Mouse (Mus musculus): Measurements from ENCODE around the gene Chaf1a.

Gene Chaf1a

GRCm38 (mm10) chr17:56040030-56040856 lies at the start of gene Chaf1a:
Gene Chaf1a (plus strand): TSS chr17:56040439.
- DNase-seq (ENCODE audit: low read depth), result peak; percentile 98

- DNase-seq (ENCODE audit: low read depth), result no peak
These were observed 44.2 kb upstream of the Chaf1a start for GRCm38 (mm10) chr17:55996007-55996406.

- DNase-seq (ENCODE audit: low read depth), result no peak
These were observed 40.3 kb upstream of the Chaf1a start for GRCm38 (mm10) chr17:55999794-56000499.

- no peak for DNase-seq (ENCODE audit: low read depth)
These were observed 37.2 kb upstream of the Chaf1a start for GRCm38 (mm10) chr17:56003000-56003399.

- DNase-seq (ENCODE audit: low read depth), result peak; percentile 51
These were observed 34.7 kb upstream of the Chaf1a start, which contains the start of the genes Stap2 and Mpnd for GRCm38 (mm10) chr17:56005415-56006061. Gene Stap2 (minus strand): TSS chr17:56005584. Gene Mpnd (plus strand): TSS chr17:56005711.

GRCm38 (mm10) chr17:56006956-56007355 lies 33.3 kb upstream of the Chaf1a start:
- no peak for DNase-seq (ENCODE audit: low read depth)

- DNase-seq (ENCODE audit: low read depth), result no peak
These were observed 32.5 kb upstream of the Chaf1a start for GRCm38 (mm10) chr17:56007444-56008355.

- peak; percentile 94 for DNase-seq (ENCODE audit: low read depth)
These were observed 31.7 kb upstream of the Chaf1a start for GRCm38 (mm10) chr17:56008356-56009087.

- DNase-seq (ENCODE audit: low read depth), result peak; percentile 83
These were observed 30.9 kb upstream of the Chaf1a start for GRCm38 (mm10) chr17:56009088-56009961.

GRCm38 (mm10) chr17:56009962-56010240 lies 30.3 kb upstream of the Chaf1a start:
- DNase-seq (ENCODE audit: low read depth), result no peak

- DNase-seq (ENCODE audit: low read depth), result no peak
These were observed 30.0 kb upstream of the Chaf1a start for GRCm38 (mm10) chr17:56010255-56010654.

GRCm38 (mm10) chr17:56010681-56011080 lies 29.6 kb upstream of the Chaf1a start:
- DNase-seq (ENCODE audit: low read depth), result peak; percentile 46

GRCm38 (mm10) chr17:56011441-56011840 lies 28.8 kb upstream of the Chaf1a start:
- no peak for DNase-seq (ENCODE audit: low read depth)

GRCm38 (mm10) chr17:56015293-56015692 lies 24.9 kb upstream of the Chaf1a start:
- no peak for DNase-seq (ENCODE audit: low read depth)

- no peak for DNase-seq (ENCODE audit: low read depth)
These were observed 23.9 kb upstream of the Chaf1a start for GRCm38 (mm10) chr17:56016382-56016781.

- DNase-seq (ENCODE audit: low read depth), result no peak
These were observed 23.1 kb upstream of the Chaf1a start for GRCm38 (mm10) chr17:56016793-56017785.

- no peak for DNase-seq (ENCODE audit: low read depth)
These were observed 22.4 kb upstream of the Chaf1a start for GRCm38 (mm10) chr17:56017848-56018247.

GRCm38 (mm10) chr17:56018347-56019131 lies 21.7 kb upstream of the Chaf1a start:
- DNase-seq (ENCODE audit: low read depth), result no peak
